Mouse (Mus musculus) heart, postnatal 14 days (tissue): Measurements from ENCODE around the gene Dstyk. TPM values are rescaled to one million over a fixed set of nuclear protein-coding genes. Genes with fewer than 3 reads are reported as not detected.
A peak's percentile ranks its signal among the peaks of the same experiment; 100 is the strongest.
"Not testable (repeated sequence)": the region's sequence is repeated elsewhere in the genome, so short reads cannot be mapped to it uniquely, and the experiment has no call there.

Experiments
- DNase-seq, 2 experiments: peaks; one replicate each; pipeline ENCODE4 v3.0.0; 2021 to 2022
- intact Hi-C: fragments of 180-260 bp; cut with DNase I; formaldehyde crosslinking; loops from one replicate; pipeline ENCODE4 v1.15.1; 2025
- total RNA-seq, 2 experiments: library from RNA; stranded (reverse); gene quantifications; 2 replicates each; pipeline ENCODE4 v1.2.3; 2021

Dstyk gene
- total RNA-seq, 2 experiments from 2014 or later = 17.7 to 19.0 TPM

DNA sequence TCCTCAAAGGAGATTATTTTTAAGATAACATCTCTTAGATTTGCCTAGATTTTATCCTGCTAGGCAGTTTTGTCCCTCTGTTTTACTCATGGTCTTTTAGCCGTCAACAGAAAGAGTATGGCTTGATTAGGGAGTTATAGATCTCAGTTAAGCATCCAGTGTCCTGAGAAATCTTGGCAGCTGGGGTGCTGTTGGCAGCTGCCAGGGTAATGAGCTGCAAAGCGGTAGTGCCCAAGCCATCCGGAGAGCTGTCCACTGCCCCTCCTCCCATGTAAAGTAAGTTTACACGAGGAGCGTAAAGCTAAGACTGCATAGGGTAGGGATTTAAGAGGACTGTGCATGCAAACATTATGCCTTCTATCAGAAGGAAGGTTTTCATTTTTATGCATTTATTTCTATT is 16.0 kb downstream of the Dstyk start:
- DNase-seq = no peak
- intact Hi-C loops = no loop called here

DNA sequence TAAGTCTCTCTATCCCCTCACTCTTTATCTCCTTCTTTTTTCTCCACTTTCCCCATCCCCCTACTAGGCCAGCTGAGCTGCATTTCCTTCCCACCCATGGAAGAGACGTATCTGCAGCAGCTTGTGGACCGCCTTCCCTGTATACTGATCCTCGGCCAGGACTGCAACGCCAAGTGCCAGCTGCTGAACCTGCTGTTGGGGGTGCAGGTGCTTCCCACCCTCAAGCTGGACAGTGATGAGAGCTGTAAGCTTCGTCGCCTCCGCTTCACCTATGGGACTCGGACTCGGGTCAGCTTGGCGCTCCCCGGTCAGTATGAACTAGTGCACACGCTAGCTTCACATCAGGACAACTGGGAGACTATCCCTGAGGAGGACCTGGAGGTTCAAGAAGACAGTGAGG is 16.7 kb downstream of the Dstyk start:
- intact Hi-C loops = no loop called here
- no peak for DNase-seq

DNA sequence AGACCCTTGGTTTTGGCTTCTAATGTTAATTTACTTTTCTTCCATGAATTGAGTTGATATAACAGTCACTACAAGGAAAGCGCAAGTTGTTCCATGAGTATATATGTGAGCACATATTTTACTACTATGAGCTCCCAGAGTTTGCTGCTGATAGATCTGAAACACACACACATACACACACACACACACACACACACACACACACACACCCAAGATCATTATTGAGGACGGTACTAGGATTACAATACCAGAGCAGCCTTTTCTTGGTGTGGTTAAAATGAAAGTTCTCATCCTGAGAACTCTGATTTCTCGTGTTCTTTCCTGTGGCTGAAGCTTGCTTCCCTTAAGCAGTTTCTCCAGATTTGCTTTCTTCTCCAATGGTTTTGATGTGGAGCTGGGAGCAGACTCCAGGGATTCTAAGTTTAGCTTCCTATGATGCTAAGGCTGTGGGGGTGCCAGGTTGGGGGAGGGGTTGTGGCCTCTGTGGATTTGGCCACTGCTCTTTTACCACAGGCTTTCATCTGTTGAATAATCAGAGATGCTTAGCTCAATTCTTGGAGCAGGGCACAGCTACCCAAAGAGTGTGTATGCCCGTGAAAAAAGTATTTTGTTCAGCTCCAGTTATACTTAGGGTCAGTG is 19.1 kb downstream of the Dstyk start:
- DNase-seq = peak; percentile 24 to 45
- intact Hi-C loops = no loop called here

DNA sequence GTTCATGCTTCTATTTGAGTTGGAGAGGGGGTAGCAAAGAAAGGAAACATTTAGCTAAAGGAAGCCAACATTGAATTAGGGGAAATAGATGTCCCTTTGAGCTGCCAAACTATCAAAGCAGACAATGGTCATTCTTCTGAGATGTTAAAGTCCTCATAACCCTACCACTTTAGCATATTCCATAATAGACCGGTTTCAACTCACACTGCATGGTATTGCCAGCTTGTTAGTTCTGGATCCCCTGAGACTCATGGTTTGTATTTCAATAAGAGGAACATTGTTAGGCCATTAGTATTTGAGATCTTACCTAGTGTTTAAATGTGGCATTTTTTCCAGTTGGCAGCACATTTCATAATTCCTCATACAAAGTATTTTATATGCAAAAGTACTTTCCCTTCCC is 19.6 kb downstream of the Dstyk start:
- DNase-seq = no peak
- intact Hi-C loops = no loop called here

DNA sequence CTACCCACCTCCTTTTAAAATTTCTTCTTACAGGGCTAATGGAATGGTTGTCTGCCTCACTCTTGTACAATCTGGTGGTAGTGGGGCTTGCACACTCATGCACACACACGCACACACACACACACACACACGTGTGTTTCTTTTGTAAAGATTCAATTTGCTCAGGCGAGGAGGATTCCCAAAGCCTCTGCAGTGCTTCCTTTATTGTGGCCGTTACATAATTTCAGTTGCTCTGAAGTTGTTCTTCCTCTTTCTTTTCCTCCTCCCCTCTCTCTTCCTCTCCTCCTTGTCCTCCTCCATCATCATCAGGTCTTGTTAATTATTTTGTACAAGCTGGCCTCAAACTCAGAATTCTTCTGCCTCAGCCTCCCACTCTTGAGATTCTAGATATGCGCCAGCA is 20.0 kb downstream of the Dstyk start:
- intact Hi-C loops = no loop called here
- no peak for DNase-seq

DNA sequence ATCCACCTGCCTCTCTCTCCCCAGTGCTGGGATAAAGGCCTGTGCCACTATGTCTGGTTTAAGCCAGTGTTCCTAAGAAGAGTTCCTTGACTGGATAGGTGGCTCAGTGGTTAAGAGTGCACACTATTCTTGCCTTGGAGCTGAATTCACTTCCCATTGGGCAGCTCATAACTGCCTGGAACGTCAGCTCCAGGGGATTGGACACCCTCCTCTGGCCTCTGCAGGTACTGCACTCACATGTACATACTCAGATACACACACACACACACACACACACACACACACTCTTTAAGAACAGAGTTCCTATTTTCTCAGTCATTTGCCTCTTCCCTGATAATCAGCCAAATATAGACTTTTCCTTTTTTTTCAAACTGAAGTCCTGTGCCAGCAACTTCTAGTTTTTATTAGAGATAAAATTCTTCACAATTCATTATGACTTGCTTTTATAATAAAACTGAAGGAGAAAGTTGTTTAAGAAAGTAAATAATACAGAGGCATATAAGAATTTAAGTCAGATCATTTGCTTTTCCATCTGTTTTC is 23.6 kb downstream of the Dstyk start:
- intact Hi-C loops = no loop called here
- no peak for DNase-seq

DNA sequence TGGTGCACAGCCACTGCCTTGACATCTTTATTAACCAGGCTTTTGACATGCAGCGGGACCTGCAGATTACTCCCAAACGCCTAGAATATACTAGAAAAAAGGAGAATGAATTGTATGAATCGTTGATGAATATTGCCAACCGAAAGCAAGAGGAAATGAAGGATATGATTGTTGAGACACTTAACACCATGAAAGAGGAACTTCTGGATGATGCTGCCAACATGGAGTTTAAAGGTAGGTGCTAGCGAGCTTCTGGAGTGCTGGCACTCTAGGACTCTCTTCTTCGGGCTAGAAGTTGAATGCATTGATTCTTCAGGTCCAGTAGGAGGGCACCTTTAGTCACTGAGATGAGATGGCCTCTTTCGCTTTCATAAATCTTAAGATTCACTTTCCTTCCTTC is 32.4 kb downstream of the Dstyk start:
- intact Hi-C loops = no loop called here
- no peak for DNase-seq

DNA sequence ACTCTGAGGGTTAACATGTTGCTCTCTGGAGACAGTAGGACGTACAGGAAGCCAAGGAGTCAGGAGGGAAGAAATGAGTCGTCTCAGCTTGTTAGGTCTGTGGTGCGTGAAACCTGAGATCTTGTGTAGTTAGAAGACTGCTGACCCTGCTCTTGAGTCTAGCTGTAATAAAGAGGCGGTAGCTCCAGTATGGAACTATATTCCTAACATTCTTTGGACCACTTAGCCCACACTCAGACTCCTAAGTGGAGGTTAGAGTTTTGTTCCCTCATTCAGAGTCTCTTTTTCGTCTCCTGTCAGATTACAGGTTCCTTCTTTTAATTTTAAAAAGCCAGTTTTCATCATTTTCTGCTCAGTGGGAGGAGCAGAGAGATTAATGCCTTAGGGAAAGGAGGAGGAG is 47.3 kb downstream of the Dstyk start:
- intact Hi-C loops = no loop called here
- no peak for DNase-seq

DNA sequence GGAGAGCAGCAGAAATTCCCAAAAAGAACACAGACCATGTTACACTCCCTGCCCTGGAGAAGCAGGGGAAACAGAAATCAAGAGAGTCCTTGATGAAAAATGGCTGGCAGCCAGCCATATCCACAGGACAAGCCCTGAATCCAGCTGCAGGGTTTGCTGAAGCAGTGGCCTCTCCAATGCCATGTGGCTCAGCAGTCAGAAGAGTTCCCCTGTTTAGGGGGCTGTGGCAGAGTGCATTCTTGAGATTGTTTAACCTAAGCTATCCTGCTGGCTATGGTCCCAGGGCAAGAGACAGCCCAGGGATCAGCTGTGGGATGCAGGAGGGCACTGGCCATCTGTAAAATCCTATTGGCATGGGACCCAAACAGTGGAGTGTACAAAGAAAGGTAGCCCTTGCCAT is 51.6 kb downstream of the Dstyk start:
- peak in 1 of 2 experiments; percentile 11 for DNase-seq
- intact Hi-C loops = no loop called here

DNA sequence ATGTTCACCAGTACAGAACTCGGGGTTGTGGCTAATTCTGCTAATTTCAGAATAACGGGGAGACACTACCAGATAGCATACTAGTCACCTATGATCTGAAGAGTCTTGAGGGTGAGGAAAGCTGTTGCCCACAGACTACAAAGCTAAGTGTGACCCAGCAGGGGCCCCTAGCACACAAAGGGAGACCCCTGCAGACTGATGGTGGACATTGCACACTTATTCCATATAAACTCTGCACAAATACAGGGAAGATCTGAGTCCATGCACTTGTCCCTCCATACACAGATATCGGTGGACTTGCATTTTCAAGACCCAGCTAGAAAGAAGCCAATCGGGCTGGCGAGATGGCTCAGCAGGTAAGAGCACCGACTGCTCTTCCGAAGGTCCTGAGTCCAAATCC is 52.2 kb downstream of the Dstyk start:
- no peak for DNase-seq
- intact Hi-C loops = no loop called here

DNA sequence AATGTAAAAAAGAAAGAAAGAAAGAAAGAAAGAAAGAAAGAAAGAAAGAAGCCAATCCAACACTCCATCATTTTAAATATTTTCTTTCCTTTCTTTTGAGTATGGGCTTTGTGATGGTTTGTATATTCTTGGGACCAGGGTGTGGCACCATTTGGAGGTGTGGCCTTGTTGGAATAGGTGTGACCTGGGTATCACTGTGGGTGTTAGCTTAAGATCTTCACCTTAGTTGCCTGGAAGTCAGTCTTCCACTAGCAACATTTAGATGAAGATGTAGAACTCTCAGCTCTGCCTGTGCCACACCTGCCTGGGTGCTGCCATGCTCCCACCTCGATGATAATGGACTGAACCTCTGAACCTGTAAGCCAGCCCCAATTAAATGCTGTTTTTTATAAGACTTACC is 52.7 kb downstream of the Dstyk start:
- intact Hi-C loops, DNase-seq: not testable (repeated sequence)

DNA sequence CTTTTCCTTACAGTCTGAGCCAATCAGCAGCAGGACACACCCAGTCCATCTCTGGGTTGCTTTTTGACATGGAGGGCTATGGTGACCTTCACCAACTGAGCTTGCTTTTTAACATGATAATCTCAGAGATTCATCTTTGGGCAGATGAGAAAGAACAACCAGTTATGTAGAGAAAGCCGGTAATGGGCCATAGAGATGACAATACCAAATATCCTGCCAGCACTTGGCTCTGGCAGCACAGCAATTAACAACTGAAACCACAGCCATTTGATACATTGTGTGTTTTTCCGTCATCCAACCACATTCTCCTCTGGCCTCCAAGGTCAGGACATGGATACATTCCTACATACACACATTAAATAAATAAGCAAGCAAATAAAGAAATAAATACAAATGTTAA is 53.7 kb downstream of the Dstyk start:
- DNase-seq = no peak
- intact Hi-C loops = no loop called here

DNA sequence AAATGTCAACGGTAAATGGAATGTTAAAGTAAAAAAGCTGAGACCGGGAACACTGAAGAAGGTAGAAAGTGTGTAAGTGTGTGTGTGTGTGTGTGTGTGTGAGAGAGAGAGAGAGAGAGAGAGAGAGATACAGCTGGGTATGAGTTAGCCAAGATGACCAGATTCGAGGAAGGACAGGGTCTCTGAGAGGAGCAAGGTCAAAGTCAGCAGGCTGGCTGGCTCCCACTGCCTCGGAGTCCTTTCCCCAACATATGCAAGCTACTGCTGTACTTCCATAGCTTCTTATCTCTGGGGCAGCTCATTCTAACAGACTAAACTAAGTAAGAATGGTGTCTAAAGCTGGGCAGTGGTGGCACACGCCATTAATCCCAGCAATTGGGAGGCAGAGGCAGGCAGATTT is 54.1 kb downstream of the Dstyk start:
- no peak for DNase-seq
- intact Hi-C loops = no loop called here

DNA sequence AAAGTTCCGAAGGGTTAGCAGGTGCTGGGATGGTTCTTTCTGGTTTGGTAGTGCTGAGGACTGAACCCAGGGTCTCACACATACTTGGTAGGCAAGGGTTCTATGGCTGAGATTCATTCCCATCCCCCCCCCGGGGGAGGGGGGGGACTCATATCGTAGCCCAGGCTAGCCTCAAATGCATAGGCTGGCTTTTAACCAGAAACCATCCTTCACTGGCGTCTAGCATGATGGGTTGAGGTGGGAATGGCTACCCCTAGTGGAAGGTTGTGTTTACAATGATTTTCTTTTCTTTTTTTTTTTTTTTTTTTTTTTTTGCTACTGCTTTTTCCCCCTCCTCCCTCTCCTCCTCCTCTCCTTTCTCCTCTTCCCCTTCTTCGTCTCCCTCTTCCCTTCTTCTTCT is 55.2 kb downstream of the Dstyk start:
- intact Hi-C loops = no loop called here
- no peak for DNase-seq

DNA sequence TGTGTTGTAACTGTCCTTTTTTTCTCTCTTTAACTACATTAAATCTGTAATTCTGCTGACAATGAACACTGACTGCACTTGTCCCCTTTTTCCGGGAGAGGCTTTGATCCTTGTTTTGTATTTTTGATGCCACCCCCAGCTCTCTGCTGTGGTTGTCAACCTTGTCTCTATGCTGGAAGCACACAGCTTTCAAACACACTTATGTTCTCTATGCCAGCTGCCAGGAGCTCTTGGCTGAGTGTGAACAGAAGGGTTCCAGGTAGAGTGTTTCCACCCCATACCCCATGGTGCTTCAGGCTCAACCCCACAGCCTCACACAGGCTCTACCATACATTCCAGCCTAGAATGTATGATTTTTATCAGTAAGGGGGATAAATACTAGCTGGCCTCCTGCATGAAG is 57.1 kb downstream of the Dstyk start:
- intact Hi-C loops = no loop called here
- DNase-seq = no peak

DNA sequence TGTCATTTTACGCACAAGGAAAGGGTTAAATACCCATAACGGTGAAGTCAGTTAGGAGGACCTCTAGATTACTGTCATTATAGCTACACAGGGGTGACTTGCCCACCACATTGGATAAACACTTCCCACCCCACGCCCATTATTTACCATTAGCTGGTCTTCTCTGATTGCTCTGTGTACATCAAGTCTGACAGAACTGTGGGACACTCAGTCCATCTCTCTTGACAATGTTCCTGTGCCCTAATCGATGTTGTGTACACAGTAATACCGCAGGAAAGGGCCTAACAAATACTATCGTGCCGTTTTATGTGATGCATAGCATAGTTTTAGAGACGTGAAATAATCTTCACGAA is 59.2 kb downstream of the Dstyk start:
- intact Hi-C loops = loop anchor here (2.0 to 5.0 kb wide), 3 partner anchors 60 to 110 kb away; partner anchors contain the start of genes Dstyk and Tmcc2
- no peak for DNase-seq

DNA sequence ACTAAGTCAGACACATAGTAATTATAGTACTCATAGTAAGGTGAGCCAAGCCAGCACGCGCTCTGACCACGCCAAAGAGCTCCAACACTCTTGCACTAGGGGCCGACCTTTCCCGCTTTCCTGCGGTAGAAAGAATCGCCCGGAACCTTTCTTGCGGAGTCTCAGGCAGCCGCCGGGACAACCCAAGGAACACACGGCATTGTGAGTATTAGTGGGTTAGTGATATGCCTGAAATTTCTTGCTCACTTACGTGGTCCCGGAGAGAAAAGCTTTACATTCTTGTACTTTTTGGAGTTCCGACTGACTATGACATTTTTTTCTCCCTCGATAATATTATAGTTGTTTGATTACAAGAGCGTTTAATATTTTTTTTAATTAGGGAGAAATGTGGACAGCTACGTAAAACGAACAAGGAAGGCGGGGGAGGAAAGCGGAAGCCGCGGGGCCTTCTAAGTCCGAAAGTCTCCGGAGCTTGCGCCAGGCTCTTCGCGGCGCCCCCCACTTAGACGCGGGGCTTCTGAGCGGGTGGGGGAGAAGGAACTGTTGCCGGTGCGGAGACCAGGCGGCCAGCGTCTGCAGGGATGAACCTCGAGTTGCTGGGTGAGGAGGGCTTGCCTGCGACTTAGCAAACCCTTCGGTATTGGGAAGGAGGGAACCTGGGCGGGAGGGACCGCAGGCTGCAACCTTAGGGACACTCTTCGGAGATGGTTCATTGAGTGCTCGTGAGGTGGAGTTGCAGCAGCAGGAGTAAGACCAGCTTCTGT is 59.8 kb downstream of the Dstyk start, which contains the start of gene Rbbp5:
TSS of gene Rbbp5 (plus strand) at position 438 of the 764 bp plus-strand sequence.
- intact Hi-C loops = loop anchor here (2.0 to 5.0 kb wide), 3 partner anchors 60 to 110 kb away; partner anchors contain the start of genes Dstyk and Tmcc2
- peak; percentile 88 to 92 for DNase-seq

DNA sequence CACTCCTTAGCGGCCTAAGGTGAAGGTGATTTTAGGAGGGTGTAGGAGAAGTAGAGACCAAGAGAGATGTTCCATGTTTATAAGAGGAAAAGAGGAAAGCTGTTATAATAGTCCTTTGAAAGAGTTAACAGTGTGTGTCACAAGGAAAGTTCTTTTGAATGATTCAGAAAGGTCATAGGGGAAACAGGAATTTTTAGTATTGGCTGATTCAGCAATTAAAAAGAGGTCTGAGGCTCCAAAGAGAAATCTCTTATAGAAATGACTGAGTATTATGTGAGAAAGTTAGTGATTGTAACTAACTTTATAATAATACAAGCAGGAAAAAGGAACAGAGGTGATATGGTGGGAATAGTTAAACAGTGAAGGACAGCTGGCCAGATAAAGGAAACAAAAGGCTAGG is 62.1 kb downstream of the Dstyk start:
- intact Hi-C loops = loop anchor here (5.0 kb wide), 1 partner anchor 87 kb away; the partner anchor contains the start of gene Tmcc2
- DNase-seq = no peak

DNA sequence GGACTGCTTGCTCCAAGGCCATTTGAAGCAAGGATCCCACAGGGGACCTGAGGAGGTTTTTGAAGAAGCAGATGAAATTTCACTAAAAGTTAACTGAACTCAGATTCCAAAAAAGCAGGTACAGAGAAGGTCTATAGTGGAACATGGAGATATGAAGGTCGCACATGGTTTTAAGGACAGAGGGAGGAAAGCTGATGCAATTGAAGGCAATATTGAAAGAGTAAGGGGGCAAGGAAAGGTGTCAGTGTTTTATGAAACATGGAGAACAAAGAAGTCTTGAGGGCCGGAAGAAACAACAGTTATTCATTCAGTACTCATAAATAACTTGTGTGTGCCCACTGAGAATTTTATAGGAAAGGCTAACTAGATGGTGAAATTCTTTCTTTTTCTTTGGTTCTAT is 64.3 kb downstream of the Dstyk start:
- DNase-seq = no peak
- intact Hi-C loops = no loop called here

DNA sequence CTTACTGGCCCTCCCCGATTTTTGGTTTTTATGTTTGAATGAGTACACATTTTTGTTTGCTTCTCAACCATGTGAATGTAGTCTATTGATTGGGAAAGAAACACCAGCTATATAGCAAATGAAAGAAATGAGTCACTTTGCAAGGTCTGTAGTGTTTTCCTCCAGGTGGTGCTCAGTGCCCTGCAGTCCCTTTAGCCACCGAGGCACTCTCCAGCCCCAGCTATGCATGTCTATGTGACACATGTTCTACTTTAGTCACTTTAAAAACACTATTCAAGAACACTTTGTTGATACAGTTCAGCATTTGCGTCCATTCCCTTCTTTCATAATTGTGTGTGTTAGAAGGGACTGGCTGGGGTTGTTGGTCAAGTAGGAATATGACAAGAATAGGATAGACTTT is 65.9 kb downstream of the Dstyk start:
- no peak for DNase-seq
- intact Hi-C loops = no loop called here

DNA sequence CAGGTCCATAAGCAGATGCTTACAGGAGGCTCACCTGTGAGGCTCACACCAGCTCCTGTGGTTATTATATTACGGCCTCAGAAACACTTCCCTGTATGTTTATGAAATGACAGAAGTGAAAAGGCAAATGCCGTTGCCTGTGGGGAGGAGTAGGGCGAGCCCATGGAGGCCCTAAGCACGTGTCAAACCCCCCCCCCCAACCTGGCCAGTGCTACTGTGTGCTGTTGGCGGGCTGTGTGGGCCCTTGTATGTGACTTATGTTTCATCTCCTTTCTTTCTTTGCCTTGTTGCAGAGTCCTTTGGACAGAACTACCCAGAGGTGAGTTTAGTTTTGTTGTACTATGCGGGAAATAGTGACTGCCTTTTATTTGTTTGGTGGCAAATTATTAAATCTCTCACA is 66.4 kb downstream of the Dstyk start:
- DNase-seq = no peak
- intact Hi-C loops = no loop called here

DNA sequence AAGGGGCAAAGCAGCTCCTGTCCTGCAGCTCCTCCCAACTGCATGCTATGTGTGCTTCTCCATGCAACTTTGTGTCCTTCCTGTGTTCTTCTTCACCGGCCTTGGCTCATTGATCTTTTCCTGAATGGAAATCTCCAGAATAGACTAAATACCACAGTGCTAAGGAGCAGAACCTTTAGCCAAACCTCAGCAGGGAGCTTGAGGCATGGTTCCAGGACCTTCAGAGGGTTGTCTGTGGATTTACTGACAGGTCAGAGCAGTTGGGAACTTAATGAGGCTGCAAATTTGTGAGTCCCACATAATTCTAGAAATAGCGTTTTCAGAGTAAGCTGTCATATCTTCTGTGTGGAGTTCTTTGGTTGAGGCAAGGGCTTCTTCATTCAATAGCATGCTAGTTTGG is 83.2 kb downstream of the Dstyk start:
- intact Hi-C loops = no loop called here
- no peak for DNase-seq
